Comparison of ENCODE assay signal across 8 mouse cellular contexts in the genomic region with DNA sequence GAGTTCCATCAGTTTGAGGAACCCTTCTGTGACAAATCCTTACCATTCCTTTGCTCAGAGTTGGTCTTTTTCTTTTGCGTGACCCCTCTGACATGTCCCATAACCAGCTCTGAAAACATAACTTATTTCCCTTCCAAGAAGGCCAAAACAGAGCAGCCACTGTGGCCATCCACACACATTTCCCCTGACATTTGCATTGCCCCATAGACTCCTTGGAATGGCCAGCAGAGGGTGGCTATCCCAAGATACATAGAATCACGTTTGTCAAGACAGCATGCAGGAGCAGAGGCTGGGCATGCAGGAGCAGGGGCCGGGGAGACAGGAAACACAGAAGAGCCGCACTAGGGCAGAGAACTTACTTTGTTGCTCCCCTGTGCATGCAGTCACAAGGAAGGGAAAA.
DNase-seq lines count a peak whose midpoint lies in the region; ATAC-seq and TF ChIP-seq lines count a peak whose summit lies in the region.

No protein-coding gene starts in this region.

- H3K9me3 ChIP-seq in heart, embryonic 10.5 days: no peaks in the 10 kb centered on the region
- H3K9me3 ChIP-seq in lung, embryonic 14.5 days (ENCODE audit: low read depth, low read length): no peaks in the 10 kb centered on the region
- H3K9me3 ChIP-seq in neural tube, embryonic 15.5 days (replicated peaks): no peaks in the 10 kb centered on the region

- TF ChIP-seq POLR2A in lung, adult 2 months (IDR thresholded peaks at IDR 0.05; ENCODE audit: borderline replicate concordance, extremely low read depth, low read depth, low read length): no peak
- peak; percentile 2; the same call in 1 of the 2 replicates for TF ChIP-seq POLR2A in embryonic fibroblast, embryonic 13.5 days (IDR thresholded peaks at IDR 0.05; ENCODE audit: low read depth, low read length)

- WGBS in heart, embryonic 10.5 days: 55% methylated on average over 4 of the region's 4 CpGs
- 38% methylated on average over 4 of the region's 4 CpGs for WGBS in lung, embryonic 14.5 days
- WGBS in lung, adult 2 months: 68% methylated on average over 4 of the region's 4 CpGs
- 71% methylated on average over 4 of the region's 4 CpGs for WGBS in neural tube, embryonic 15.5 days

- peak; percentile 62 for TF ChIP-seq CTCF in lung, embryonic 14.5 days (IDR thresholded peaks at IDR 0.05; ENCODE audit: low read depth)
- no peak for TF ChIP-seq CTCF in lung, adult 2 months (IDR thresholded peaks at IDR 0.05; ENCODE audit: insufficient read depth, low read length)
- no peak for TF ChIP-seq CTCF in embryonic fibroblast, embryonic 13.5 days (IDR thresholded peaks at IDR 0.05; ENCODE audit: borderline replicate concordance, insufficient read depth, low read length)

- ATAC-seq in lung, embryonic 14.5 days (ENCODE audit: insufficient read depth): peak; percentile 36; the same call in 1 of the 2 replicates
- ATAC-seq in neural tube, embryonic 15.5 days (ENCODE audit: low FRiP score): no peak

- H3K4me1 ChIP-seq in heart, embryonic 10.5 days: 0 out of 2 replicates have a peak, but pooled peaks cover 11% of the 10 kb centered on the region
- H3K4me1 ChIP-seq in lung, embryonic 14.5 days (ENCODE audit: insufficient read depth): peaks cover 24% of the 10 kb centered on the region
- H3K4me1 ChIP-seq in lung, adult 2 months (ENCODE audit: control insufficient read depth, insufficient read depth, low read length): peaks cover 3% of the 10 kb centered on the region; the same call in 1 of the 2 replicates
- H3K4me1 ChIP-seq in embryonic fibroblast, embryonic 13.5 days (ENCODE audit: control insufficient read depth, insufficient read depth, low read length): peaks cover 23% of the 10 kb centered on the region
- peaks cover 14% of the 10 kb centered on the region for H3K4me1 ChIP-seq in neural tube, embryonic 15.5 days

- H3K27ac ChIP-seq in heart, embryonic 10.5 days: peak overlapping the region; percentile 6; the same call in 1 of the 2 replicates
- H3K27ac ChIP-seq in lung, embryonic 14.5 days (ENCODE audit: low read depth): peak overlapping the region; percentile 84
- H3K27ac ChIP-seq in embryonic fibroblast, embryonic 13.5 days (ENCODE audit: insufficient read depth, low read length): peak overlapping the region; percentile 99
- H3K27ac ChIP-seq in neural tube, embryonic 15.5 days (replicated peaks): peak overlapping the region; percentile 42; the same call in 1 of the 2 replicates

- no peaks in the 10 kb centered on the region for H3K36me3 ChIP-seq in heart, embryonic 10.5 days
- no peaks in the 10 kb centered on the region for H3K36me3 ChIP-seq in lung, embryonic 14.5 days (ENCODE audit: insufficient read depth)
- H3K36me3 ChIP-seq in neural tube, embryonic 15.5 days: no peaks in the 10 kb centered on the region

- no peak overlapping the region for H3K9ac ChIP-seq in lung, embryonic 14.5 days
- H3K9ac ChIP-seq in neural tube, embryonic 15.5 days (replicated peaks): no peak overlapping the region

- H3K4me2 ChIP-seq in lung, embryonic 14.5 days: no peak overlapping the region
- no peak overlapping the region for H3K4me2 ChIP-seq in neural tube, embryonic 15.5 days

- H3K27me3 ChIP-seq in heart, embryonic 10.5 days (ENCODE audit: insufficient read depth, poor library complexity, severe bottlenecking): no peaks in the 10 kb centered on the region
- no peaks in the 10 kb centered on the region for H3K27me3 ChIP-seq in lung, embryonic 14.5 days (ENCODE audit: insufficient read depth, low read length)
- no peaks in the 10 kb centered on the region for H3K27me3 ChIP-seq in neural tube, embryonic 15.5 days (replicated peaks)

- no peak overlapping the region for H3K4me3 ChIP-seq in heart, embryonic 10.5 days
- H3K4me3 ChIP-seq in lung, embryonic 14.5 days (ENCODE audit: low read depth, low read length): no peak overlapping the region
- H3K4me3 ChIP-seq in lung, adult 2 months (replicated peaks; ENCODE audit: extremely low read depth, low read depth, low read length): no peak overlapping the region
- H3K4me3 ChIP-seq in embryonic fibroblast, embryonic 13.5 days (ENCODE audit: insufficient read depth, low read length): no peak overlapping the region
- H3K4me3 ChIP-seq in neural tube, embryonic 15.5 days (replicated peaks): no peak overlapping the region

- DNase-seq in heart, embryonic 10.5 days (ENCODE audit: low spot score): no peak
- no peak for DNase-seq in heart, adult 18-20 months
- peak; percentile 61 for DNase-seq in lung, embryonic 14.5 days
- DNase-seq in lung, adult 2 months: no peak
- DNase-seq in adrenal gland, adult 18-20 months (ENCODE audit: low spot score in 2 of 2): no peak
- no peak for DNase-seq in adrenal gland, adult 8-10 months

Comparison
In these comparisons a context has a peak if more than half of its experiments do, and no peak if none do; other contexts are left out.
1. H3K27ac ChIP-seq: peak in every context shown above with its lines; median percentile 99 in embryonic fibroblast, embryonic 13.5 days; 84 in lung, embryonic 14.5 days; 42 in neural tube, embryonic 15.5 days; 6 in heart, embryonic 10.5 days.